Mouse (Mus musculus): ENCODE data around the gene Atg10.

The Atg10 gene

DNA sequence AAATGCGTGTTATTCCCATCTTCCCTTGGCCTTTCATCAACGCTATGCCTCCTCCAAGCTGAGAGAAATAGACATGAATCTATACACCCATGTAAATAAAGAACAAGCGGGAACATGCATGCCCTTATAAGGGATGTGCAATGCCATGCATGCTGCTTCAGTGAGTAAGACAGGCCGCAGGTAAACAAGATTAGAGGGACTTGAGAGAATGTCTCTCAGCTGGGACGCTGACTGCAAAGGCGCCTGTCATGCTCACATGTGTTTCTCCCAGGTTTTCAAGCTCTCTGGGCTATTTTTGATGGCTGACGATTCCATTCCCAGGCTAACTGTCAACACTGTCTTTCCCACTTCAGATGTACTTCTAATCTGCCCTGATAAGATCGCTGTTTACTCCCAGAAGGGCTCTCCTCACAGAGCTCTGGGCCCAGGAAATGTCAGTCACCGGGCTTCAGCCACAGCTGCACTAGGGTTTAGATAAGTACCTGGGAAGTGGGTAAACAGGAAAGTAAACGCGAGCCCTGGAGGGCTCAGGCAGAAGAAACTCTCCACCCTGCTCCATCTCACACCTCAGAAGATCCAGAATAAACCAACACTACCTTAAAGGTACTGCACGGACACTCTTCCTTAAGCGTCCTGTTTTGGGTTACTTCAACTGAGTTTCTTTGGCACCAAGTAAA lies 337.8 kb downstream of the Atg10 start:
- DNase-seq (ENCODE audit: low read depth, low spot score) = no peak

Measured in forelimb bud, embryonic 11.5 days (tissue).